Mouse (Mus musculus): ENCODE data around the gene Serpinb9b. TPM values are rescaled to one million over a fixed set of nuclear protein-coding genes. Genes with fewer than 3 reads are reported as not detected.

Serpinb9b gene
- polyA plus RNA-seq, 1 experiment from 2014 or later: 4.9 TPM

DNA sequence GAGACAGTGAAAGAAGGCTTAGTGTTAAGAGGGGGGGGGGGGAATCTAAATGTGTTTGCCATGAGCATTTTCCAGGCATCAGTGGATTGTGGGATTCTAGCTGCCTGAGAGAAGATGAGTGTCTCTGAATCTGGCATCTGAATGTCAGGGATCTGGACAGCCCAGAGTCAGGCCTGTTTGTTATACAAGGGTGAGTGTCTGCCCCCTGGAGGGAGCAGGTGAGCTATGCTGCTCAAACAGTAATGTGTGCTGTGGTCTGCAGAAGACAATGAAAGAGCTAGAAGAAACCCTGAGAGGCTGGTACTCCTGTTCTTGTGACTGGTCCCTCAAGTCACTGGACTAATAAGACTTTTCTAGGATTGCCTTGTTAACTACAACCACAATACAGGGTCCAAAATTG, 46.8 kb downstream of the Serpinb9b start:
- Histone ChIP-seq H3K4me2 (replicated peaks; ENCODE audit: low read depth) (no peak overlapping the region), H3K9ac (ENCODE audit: low read length) (no peak overlapping the region), H3K27me3 (ENCODE audit: control insufficient read depth, insufficient read depth, low read length) (no peaks in the 10 kb centered on the region), H3K27ac (replicated peaks) (no peak overlapping the region), H3K4me3 (ENCODE audit: low read depth, low read length) (no peak overlapping the region), H3K9me3 (ENCODE audit: control insufficient read depth, low read length) (no peaks in the 10 kb centered on the region), H3K36me3 (ENCODE audit: control insufficient read depth, insufficient read depth, low read length) (no peaks in the 10 kb centered on the region), H3K4me1 (replicated peaks; ENCODE audit: control insufficient read depth, insufficient read depth) (no peaks in the 10 kb centered on the region)
- TF ChIP-seq CTCF (IDR thresholded peaks at IDR 0.05; ENCODE audit: low read depth) (peak; percentile 81), EP300 (optimal IDR thresholded peaks at IDR 0.05) (no peak)
- DNase-seq (ENCODE audit: low spot score) (peak; percentile 46), ATAC-seq (ENCODE audit: low FRiP score, low TSS enrichment) (peak; percentile 88)

DNA sequence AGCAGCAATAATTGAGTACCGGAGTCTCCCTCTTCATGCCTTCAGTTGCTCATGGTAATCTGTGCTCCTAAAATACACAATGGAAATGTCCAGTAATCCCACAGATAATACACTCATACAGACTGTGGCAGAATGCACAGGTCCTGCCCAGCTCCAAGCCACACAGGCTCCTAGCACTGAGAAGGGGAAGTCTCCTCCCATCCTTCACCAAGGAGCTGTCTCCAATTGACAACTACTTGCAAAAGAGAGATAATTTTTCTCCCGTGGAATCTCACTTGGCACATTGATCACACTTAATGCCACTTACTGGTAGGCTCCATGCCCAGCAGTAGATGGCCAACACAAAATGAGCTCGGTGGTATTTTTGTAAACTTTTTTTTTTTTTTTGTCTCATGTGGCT, 49.0 kb downstream of the Serpinb9b start:
- H3K4me1 ChIP-seq (replicated peaks; ENCODE audit: control insufficient read depth, insufficient read depth): no peaks in the 10 kb centered on the region
- H3K4me2 ChIP-seq (replicated peaks; ENCODE audit: low read depth): no peak overlapping the region
- H3K27me3 ChIP-seq (ENCODE audit: control insufficient read depth, insufficient read depth, low read length): no peaks in the 10 kb centered on the region
- no peak overlapping the region for H3K9ac ChIP-seq (ENCODE audit: low read length)
- TF ChIP-seq EP300 (optimal IDR thresholded peaks at IDR 0.05) (no peak), CTCF (IDR thresholded peaks at IDR 0.05; ENCODE audit: low read depth) (no peak)
- WGBS: 53% methylated on average over 3 of the region's 3 CpGs
- no peak overlapping the region for H3K4me3 ChIP-seq (ENCODE audit: low read depth, low read length)
- ATAC-seq (ENCODE audit: low FRiP score, low TSS enrichment) (no peak), DNase-seq (ENCODE audit: low spot score) (no peak)
- H3K9me3 ChIP-seq (ENCODE audit: control insufficient read depth, low read length): no peaks in the 10 kb centered on the region
- no peaks in the 10 kb centered on the region for H3K36me3 ChIP-seq (ENCODE audit: control insufficient read depth, insufficient read depth, low read length)
- no peak overlapping the region for H3K27ac ChIP-seq (replicated peaks)

DNA sequence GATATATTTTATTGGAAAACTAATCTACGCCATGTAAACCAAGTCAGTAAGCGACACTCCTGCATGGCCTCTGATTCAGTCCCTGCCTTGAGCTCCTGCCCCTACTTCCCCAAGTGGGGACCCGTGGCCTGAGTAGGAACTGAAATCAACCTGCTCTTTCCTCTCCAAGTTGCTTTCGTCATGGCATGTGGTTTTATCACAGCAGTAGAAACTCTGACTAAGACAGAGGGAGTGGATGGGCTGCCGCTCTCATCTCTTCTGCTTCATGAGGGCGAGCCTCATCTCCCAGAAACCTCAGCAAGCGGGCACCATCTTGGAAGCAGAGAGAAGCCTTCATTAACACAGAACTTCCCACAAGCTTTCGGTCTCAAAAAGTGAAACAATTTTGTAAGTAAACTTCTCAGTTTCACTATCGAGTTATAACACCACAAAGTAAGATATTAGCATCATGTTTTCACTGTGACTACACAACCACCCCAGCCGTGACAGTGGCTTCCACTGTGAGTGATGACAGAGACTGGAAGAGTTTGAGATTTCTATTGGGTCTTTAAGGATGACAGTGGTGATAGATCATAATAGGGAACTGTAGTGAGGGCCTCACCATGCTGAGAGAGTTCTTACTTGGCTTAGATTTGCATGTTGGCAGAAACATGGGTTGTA, 49.9 kb downstream of the Serpinb9b start:
- Histone ChIP-seq H3K36me3 (ENCODE audit: control insufficient read depth, insufficient read depth, low read length) (no peaks in the 10 kb centered on the region), H3K27ac (replicated peaks) (no peak overlapping the region), H3K4me2 (replicated peaks; ENCODE audit: low read depth) (no peak overlapping the region), H3K4me3 (ENCODE audit: low read depth, low read length) (no peak overlapping the region), H3K27me3 (ENCODE audit: control insufficient read depth, insufficient read depth, low read length) (no peaks in the 10 kb centered on the region), H3K9ac (ENCODE audit: low read length) (no peak overlapping the region), H3K9me3 (ENCODE audit: control insufficient read depth, low read length) (no peaks in the 10 kb centered on the region), H3K4me1 (replicated peaks; ENCODE audit: control insufficient read depth, insufficient read depth) (no peaks in the 10 kb centered on the region)
- ATAC-seq (ENCODE audit: low FRiP score, low TSS enrichment) (no peak), DNase-seq (ENCODE audit: low spot score) (no peak)
- 87% methylated on average over 10 of the region's 10 CpGs for WGBS
- TF ChIP-seq EP300 (optimal IDR thresholded peaks at IDR 0.05) (no peak), CTCF (IDR thresholded peaks at IDR 0.05; ENCODE audit: low read depth) (no peak)

DNA sequence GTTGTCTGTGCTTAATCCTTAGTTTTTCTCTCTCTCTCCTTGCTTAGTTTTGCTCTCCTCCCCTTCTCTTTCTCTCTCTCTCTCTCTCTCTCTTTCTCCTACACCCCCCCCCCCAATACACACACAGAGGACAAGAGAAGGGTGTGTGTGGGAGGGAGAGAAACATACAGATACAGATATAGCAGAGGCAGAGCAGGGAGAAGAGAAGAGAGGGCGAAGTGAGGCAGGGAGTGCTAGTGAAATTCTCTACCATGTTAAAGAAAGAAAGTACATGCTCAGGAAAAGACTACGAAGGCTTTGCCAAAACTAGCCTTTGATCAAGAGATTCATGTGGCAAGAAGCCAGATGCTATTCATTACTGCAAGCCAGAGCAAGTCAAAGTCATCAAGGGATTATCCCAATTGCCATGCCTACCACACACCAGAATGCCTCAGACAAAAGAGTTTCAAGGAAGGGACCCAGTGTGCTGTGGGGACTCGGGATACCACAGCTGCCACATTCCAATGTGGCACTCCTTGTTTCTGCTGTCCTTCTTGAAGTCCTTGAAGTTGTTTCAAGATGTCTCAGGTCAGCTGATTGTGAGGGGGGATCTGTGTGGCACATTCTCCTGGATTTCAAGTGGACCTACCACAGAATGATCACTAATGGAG, 51.0 kb downstream of the Serpinb9b start, which contains the start of gene Serpinb1b:
Gene Serpinb1b, plus strand, starts transcription at position 520 of the 650 bp plus-strand sequence.
- no peak for DNase-seq (ENCODE audit: low spot score)
- WGBS: 58% methylated on average over 3 of the region's 3 CpGs
- Histone ChIP-seq H3K9me3 (ENCODE audit: control insufficient read depth, low read length) (no peaks in the 10 kb centered on the region), H3K9ac (ENCODE audit: low read length) (no peak within 1 kb of the TSS), H3K4me2 (replicated peaks; ENCODE audit: low read depth) (peak within 1 kb of the TSS; percentile 44; the same call in 1 of the 2 replicates), H3K4me3 (ENCODE audit: low read depth, low read length) (no peak within 1 kb of the TSS), H3K4me1 (replicated peaks; ENCODE audit: control insufficient read depth, insufficient read depth) (no peaks in the 10 kb centered on the region), H3K36me3 (ENCODE audit: control insufficient read depth, insufficient read depth, low read length) (no peaks in the 10 kb centered on the region), H3K27ac (replicated peaks) (peak within 1 kb of the TSS; percentile 53; the same call in 1 of the 2 replicates), H3K27me3 (ENCODE audit: control insufficient read depth, insufficient read depth, low read length) (no peaks in the 10 kb centered on the region)
- peak; percentile 66; the same call in 1 of the 2 replicates for ATAC-seq (ENCODE audit: low FRiP score, low TSS enrichment)
- TF ChIP-seq EP300 (optimal IDR thresholded peaks at IDR 0.05) (peak; percentile 53), CTCF (IDR thresholded peaks at IDR 0.05; ENCODE audit: low read depth) (no peak)

DNA sequence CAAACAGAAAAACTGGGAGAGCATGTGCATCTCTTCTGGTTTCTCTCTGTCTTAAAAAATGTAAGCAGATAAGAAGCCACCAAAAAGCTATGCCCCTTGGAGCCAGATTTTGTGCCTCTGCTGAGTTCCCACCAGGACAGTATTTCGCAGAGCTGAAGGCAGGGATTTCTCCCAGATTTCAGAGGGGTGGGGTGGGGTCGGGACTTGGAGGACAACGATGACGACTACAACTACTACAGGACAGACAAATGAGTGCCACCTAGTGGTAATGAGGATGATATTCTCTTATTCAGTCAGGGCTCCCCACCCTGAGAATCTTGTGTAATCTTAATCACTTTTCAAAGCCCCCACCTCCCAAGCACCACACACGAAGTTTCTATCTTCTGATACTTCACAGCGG, 52.2 kb downstream of the Serpinb9b start:
- H3K4me3 ChIP-seq (ENCODE audit: low read depth, low read length): no peak overlapping the region
- H3K9me3 ChIP-seq (ENCODE audit: control insufficient read depth, low read length): no peaks in the 10 kb centered on the region
- peak; percentile 16 for DNase-seq (ENCODE audit: low spot score)
- H3K27me3 ChIP-seq (ENCODE audit: control insufficient read depth, insufficient read depth, low read length): no peaks in the 10 kb centered on the region
- H3K4me1 ChIP-seq (replicated peaks; ENCODE audit: control insufficient read depth, insufficient read depth): no peaks in the 10 kb centered on the region
- H3K27ac ChIP-seq (replicated peaks): no peak overlapping the region
- ATAC-seq (ENCODE audit: low FRiP score, low TSS enrichment): no peak; the same call in 1 of the 2 replicates
- 16% methylated on average over 6 of the region's 6 CpGs for WGBS
- no peak overlapping the region for H3K9ac ChIP-seq (ENCODE audit: low read length)
- TF ChIP-seq EP300 (optimal IDR thresholded peaks at IDR 0.05) (no peak), CTCF (IDR thresholded peaks at IDR 0.05; ENCODE audit: low read depth) (peak; percentile 77)
- peak overlapping the region; percentile 44; the same call in 1 of the 2 replicates for H3K4me2 ChIP-seq (replicated peaks; ENCODE audit: low read depth)
- H3K36me3 ChIP-seq (ENCODE audit: control insufficient read depth, insufficient read depth, low read length): no peaks in the 10 kb centered on the region

DNA sequence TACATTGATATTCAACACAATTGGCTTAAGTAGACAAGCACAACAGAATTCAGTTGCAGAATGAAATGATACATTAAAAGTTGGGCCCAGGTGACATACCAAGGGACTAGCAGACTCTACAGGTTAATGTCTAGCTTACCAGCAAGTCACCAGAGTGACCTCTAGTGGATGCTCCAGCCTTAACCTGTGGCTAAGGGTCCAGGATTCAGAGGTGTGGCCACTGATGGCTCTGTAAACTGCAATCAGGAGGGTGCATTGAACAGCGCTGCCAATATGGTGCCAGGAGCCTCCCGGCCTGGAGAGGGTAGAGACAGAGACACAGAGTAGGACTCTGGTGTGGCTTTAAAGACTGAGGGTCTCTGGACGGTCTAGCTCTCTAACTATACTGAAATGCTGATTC, 53.1 kb downstream of the Serpinb9b start:
- ATAC-seq (ENCODE audit: low FRiP score, low TSS enrichment): no peak
- Histone ChIP-seq H3K9ac (ENCODE audit: low read length) (no peak overlapping the region), H3K4me2 (replicated peaks; ENCODE audit: low read depth) (no peak overlapping the region), H3K27ac (replicated peaks) (0 out of 2 replicates have a peak overlapping the region, but pooled peaks have one; percentile 13), H3K27me3 (ENCODE audit: control insufficient read depth, insufficient read depth, low read length) (no peaks in the 10 kb centered on the region), H3K4me1 (replicated peaks; ENCODE audit: control insufficient read depth, insufficient read depth) (no peaks in the 10 kb centered on the region), H3K4me3 (ENCODE audit: low read depth, low read length) (no peak overlapping the region), H3K9me3 (ENCODE audit: control insufficient read depth, low read length) (no peaks in the 10 kb centered on the region), H3K36me3 (ENCODE audit: control insufficient read depth, insufficient read depth, low read length) (no peaks in the 10 kb centered on the region)
- 36% methylated on average over 3 of the region's 3 CpGs for WGBS
- DNase-seq (ENCODE audit: low spot score): peak; percentile 13
- TF ChIP-seq CTCF (IDR thresholded peaks at IDR 0.05; ENCODE audit: low read depth): peak; percentile 67
- no peak for TF ChIP-seq EP300 (optimal IDR thresholded peaks at IDR 0.05)

Data from stomach, postnatal 0 days (tissue).